ENCODE assay signal across 19 mouse cellular contexts in genomic region chr6:9599418-9599817, GRCm38 (mm10).
"Had no signal": no experiment of that assay in that cellular context is flagged by ENCODE, and none has a peak within 500 bp of the region (broad histone marks: within the 10 kb centered on the region; RNA-seq: fewer than 3 reads in every experiment).

No protein-coding gene starts in this region.

- H3K4me1 ChIP-seq: limb, embryonic 10.5 days; limb, embryonic 13.5 days; liver, embryonic 12.5 days; midbrain, embryonic 13.5 days; neural tube, embryonic 12.5 days had no signal

- DNase-seq: kidney, adult 18-20 months; kidney, adult 9 months; kidney, postnatal 25 days; liver; lung, embryonic 14.5 days; retina, postnatal 1 day; thymus, adult 2 months; thymus, postnatal 14 days had no signal

- ATAC-seq: intestine, embryonic 16.5 days; liver, embryonic 12.5 days; lung, postnatal 0 days; midbrain, embryonic 13.5 days; midbrain, embryonic 16.5 days had no signal

- H3K9me3 ChIP-seq: limb, embryonic 10.5 days; limb, embryonic 13.5 days; midbrain, embryonic 13.5 days had no signal

- H3K4me2 ChIP-seq: limb, embryonic 13.5 days; liver, embryonic 12.5 days; lung, embryonic 14.5 days; midbrain, embryonic 13.5 days; neural tube, embryonic 12.5 days had no signal

- H3K4me3 ChIP-seq: limb, embryonic 10.5 days; limb, embryonic 13.5 days; liver, embryonic 12.5 days; midbrain, embryonic 13.5 days; myocyte; neural tube, embryonic 12.5 days had no signal

- H3K27me3 ChIP-seq: limb, embryonic 13.5 days; liver, embryonic 12.5 days; midbrain, embryonic 13.5 days; neural tube, embryonic 12.5 days had no signal

- H3K27ac ChIP-seq: limb, embryonic 10.5 days; limb, embryonic 13.5 days; liver, embryonic 12.5 days; macrophage; midbrain, embryonic 13.5 days; neural tube, embryonic 12.5 days; stomach, postnatal 0 days had no signal

- H3K36me3 ChIP-seq: limb, embryonic 10.5 days; limb, embryonic 13.5 days; liver, embryonic 12.5 days; midbrain, embryonic 13.5 days; neural tube, embryonic 12.5 days had no signal

- H3K9ac ChIP-seq: limb, embryonic 13.5 days; liver, embryonic 12.5 days; lung, embryonic 14.5 days; midbrain, embryonic 13.5 days; neural tube, embryonic 12.5 days had no signal
